Mouse (Mus musculus) layer of hippocampus, adult 9-11 months (tissue): ENCODE data around the gene Asic2.

Experiments used
- DNase-seq: peaks from one replicate; pipeline ENCODE4 v3.0.0; 2022

Asic2 gene

DNA sequence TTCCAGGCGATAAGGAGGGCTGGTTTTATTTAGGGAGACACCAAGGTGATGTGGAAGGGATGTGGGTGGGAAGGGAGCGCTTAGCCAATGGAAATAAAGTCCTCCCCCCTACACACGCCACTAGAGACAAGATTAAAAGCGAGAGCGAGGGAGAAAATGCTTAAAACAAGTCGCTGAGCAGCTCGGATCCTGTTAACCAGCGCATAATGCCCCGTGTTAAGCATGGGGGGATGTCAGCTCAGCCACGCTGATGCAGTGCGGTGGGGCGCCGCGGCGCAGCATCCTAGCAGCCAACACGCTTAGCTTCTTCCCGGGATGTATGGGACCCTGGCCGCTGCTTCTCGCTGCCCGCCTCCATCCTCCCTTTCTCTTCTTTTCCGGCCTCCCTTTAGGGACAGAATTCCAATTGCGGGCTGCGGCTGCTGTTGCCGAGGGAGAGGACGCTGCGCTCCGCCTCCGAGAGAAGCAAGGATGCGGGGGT is at the start of gene Asic2:
Gene Asic2 (minus strand): TSS at position 57 of the 481 bp plus-strand sequence.
- DNase-seq, result peak; percentile 49

DNA sequence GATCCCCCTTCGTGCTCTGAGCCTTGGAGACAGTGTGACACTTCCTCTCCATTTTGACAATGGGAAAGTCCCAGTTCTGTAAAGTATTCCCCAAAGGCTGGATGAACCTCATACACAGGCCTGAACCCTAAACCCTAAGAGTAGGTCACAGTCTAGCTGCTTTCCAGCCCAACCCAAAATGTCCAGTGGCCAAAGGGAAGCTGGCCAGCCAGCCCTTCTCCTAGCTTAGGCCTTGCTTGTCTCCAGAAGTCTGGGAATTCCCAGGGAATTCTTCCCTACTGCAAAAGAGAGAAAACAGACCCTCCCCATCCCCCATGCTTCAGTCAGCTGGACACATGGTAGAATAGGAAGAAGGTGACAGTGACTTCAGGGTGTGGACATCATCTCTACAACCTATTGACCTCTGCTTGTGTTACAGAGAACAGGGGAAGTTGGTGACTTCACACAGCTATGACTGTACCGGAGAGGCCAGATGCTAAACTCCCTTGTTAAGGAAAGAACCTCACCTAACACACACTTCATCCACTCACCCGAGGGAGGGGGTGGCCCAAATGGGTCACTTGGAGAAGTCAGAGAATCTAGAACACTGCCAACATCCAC is 48.0 kb upstream of the Asic2 start:
- no peak for DNase-seq

DNA sequence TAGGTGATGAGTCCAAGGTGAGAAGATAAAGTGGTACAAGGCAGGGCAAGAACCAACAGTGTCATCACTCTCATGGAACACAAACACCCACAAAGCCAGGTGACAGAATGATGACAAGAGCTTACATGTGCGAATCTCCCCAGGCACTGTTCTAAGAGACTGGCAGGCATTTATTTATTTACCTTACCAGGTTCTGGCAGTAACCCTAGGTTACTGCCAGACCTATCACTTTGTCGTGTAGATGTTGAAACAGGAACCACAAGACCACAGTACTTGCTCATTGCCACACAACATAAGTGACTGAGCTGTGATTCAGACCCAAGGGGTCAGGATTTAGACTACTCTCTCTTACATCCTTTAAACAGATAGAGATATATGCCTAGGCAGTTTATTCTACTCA is 46.8 kb upstream of the Asic2 start:
- no peak for DNase-seq

DNA sequence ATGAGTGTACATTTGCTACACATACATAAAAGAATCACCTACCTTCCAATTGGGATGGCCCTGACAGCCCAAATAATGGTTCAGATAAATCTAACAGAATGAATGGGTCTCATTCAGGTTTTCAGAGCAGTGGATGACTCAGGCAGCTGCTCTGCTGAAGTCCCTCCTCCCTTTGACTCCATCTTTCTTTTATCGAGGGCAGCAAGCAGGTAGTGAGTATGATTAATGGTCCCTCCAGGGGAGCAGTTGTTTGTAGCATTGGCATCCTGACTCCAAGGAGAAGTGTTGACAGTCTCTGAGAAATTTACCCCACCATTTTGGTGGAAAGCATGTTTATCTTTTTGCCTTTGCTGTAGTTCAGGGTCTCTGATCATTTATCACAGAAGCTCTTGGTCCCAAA is 45.5 kb upstream of the Asic2 start:
- DNase-seq, result no peak

DNA sequence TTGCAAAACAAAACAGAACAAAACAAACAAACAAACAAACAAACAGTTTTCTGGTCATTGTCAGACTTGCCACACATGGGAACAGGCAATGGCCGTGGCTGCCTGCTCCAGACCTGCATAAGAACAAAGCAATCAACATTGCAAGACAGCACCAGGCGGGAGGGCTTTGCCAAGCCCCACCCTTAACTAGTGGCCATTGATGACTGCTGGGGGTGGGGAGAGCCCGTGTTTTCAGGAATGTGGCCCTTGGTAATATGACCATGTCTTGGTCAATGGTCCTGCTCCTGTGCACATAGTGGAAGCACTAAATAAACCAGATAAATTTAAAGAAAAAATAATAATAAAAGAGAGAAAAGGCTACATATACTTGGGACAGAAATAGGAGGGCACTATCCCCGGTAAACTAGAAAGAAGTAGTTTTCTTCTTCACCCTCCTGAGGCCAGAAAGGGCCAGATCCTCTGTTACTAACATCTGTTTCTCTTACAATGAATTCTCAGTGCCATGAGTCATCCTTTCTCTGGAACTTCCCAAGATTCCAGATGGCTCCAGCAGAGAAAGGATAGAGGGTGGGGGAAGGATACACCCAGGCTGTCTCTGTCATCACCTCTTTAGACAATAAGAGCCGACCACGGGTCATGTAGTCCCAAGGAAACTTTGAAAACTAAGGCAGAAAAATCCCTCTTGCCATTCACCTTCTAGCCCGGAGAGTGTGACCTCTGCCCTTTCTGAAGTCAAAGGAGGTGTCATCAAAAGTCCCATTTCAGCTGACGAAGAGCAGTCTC is 43.3 kb upstream of the Asic2 start:
- DNase-seq, result no peak

DNA sequence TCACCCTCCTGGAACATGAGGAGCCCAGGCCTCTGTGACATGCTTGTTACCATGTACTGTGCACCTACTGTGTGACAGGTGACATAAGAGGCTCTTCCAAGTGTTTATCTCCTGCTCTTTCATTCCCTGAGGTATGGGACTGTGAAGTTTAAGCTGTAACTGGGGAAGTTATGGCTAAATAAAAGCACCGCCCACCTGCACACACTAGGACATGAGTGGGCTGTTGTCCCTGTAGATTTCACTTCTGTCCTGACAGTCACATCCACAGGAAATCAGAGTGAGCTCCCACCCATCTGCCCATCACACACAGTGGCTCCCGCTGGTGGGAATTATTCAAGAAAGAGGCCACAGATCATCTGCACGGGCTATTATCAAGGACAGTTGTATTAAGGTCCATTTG is 41.9 kb upstream of the Asic2 start:
- no peak for DNase-seq

DNA sequence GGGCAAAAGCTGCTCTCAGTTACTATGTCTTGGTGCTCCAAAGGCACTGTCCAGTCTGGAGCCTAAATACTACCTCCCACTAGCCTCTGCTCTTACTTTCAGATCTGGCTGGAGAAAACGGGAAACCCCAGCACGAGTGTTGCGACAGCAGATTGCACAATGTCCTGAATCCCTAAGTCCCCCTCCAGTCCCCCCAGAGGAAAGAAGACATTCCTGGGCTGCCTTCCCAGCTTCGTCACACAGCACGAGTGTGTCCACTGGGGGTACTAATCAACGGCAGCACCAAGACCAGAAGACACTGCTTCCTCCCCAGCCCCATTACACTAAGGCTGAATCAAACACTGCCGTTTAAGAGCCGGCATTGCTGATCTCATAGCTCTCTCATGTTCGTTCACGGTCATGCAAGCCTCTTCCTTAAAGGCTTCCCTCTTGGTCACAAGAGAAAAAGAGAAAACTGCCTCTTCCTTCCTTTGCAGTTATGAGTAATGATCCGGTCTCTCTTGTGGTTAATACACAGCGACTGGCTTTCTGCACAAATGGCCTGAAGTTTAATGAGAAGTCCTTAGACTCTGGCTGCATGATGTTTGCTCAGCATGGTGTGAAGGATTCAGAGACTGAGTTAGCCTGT is 38.7 kb upstream of the Asic2 start:
- peak; percentile 17 for DNase-seq

DNA sequence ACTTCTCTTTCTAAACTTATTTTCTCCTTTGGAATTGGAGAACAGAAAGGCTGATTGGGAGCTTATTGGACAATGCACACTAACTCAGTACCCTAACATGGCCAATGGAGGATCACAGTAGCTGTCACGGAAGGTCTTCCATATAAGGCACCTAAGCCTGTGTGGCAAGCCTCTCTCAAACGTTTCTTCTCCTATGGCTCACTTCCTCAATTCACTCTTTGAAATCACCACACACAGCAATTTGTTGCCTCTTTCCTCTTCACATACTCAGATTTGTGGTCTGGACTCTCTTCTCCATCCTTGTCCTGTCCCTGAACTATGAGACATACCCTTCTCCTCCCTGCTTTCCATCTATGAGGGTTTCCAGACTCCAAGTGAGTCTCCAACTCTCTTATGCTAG is 36.6 kb upstream of the Asic2 start:
- DNase-seq, result no peak

DNA sequence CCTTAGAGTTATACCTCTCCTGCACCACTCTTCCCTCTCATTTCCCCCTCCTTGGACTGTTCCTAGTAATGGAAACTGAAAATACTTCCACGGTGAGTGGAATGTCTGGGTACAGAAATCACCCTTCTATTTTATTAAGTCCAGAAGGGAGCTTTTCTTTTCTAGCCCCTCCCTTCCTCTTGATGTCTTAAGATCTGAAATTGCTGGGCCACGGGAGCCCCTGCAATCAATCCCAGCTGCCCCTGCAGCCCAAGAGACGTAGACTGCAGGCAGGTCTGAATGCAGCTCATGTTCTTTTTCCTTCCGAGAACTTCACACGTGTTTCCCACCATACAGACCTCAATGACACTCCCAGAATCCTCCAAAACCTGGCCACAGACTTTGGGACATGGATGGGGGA is 32.3 kb upstream of the Asic2 start:
- no peak for DNase-seq

DNA sequence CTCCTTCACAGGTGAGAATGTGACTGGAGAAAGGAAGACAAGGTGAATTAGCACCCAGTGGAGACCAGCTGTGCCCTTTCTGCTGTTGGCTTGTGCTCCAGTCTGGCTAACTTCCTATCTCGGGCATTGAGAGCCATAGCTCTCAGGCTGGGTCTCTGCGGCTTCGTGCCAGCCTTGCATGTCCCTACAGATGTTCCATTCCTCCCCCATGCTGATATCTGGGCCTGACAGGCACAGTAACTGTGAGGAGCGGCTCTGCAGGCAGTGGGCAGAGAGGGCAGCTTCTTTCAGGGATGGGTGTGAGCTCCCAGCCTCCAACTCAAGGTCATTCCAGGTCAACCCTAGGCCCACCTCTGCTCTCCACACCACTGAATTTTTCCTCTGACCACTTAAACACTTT is 31.2 kb upstream of the Asic2 start:
- no peak for DNase-seq

DNA sequence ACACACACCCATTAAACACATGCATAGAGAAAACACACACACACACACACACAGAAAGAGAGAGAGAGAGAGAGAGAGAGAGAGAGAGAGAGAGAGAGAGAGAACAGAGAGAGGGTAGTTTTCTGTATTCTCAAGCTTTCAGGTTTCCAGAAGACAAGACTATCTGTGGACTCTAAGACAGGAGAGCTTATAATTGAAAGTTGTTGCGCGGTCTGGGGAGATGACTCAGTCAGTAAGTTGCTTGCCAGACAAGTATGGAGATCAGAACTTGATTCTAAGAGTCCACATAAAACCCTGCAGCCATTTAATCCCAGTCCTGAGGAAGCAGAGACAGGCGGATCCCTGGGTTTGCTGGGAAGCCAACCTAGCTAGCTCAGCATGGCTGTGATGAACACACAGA is 30.4 kb upstream of the Asic2 start:
- no peak for DNase-seq

DNA sequence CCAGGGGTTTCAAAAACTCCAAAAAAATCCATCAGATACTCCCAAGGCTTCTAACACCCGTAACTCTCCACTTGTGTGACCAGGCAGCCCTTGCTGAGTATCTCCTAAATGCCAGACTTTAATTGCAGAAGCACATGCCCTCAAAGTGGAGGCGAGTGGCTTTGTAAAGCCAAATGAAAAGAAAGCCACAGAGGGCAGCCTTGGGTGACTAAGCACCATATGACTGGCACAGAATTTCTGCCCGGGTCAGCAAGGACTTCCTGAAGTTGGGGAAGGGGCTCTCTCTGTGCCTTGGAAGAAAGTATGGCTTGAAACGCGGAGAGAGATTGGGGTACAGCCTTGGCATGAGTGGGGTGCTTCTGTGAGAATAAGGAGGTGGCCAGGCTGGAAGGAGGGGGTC is 28.8 kb upstream of the Asic2 start:
- no peak for DNase-seq

DNA sequence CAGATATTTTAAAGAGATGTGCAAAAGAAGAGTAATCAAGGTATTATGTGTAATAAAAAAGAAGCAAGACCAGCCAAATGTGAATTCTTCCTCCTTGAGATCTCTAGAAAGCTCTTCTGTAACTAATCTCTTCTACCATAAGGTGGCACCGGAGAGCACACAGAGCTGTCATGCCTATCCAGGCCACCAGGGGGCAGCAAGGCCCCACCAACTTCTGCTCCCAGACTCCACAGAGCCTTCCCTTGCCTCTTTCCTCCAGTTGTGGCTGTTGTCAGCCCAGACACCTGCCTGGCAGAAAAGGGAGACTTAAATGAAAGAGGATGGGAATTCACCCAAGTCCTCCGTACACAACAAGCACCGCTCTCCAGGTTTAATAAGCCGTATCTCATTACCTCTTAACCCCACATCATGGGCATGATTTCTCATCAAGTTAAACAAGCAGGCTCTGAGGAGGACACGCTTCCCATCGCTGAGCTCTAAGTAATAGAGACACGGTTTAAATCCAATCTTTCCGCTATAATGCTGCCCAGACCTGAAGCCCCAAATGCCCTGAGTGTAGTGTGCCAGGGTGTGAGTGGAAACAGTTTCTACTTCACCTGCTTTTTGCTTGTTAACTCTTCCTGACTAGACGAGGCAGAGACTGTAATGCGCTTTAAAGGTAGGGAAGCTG is 28.1 kb upstream of the Asic2 start:
- DNase-seq, result peak; percentile 54

DNA sequence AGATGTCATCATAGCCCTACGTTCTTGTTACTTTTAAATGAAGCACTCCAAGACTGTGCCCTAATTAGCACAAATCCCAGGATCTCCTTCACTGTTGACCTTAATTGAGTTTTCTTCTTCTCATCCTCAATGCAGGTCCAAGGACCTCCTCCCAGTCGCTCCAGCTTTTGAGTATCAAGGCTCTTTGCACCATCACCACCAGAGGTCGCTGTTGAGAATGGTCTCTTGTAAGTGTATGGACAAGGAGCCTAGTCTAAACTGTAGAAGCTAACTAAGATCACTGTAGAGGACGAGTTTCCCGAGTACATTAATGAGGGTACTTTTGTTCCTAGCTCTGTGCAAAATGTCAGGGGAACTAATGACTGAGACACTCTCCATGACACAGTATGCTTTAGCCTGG is 14.9 kb upstream of the Asic2 start:
- peak; percentile 64 for DNase-seq

DNA sequence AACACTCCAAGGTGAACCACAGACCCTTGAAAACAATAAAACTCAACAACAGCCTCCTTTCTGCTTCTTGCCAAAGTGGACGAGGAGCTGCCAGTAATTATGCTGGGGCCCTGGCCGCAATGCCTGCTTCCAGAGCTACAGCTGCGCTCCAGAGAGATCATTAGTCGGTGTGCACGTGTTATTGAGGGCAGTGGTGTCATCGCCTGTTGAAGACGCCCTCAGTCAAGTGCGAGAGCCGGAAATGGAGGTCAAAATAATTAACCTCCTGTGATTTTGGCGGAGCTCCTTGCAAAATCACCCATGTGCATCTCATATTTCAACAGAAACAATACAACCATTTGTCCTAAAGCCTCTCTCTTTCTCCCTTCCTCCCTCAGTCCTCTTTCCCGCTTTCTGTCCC is 13.9 kb upstream of the Asic2 start:
- no peak for DNase-seq

DNA sequence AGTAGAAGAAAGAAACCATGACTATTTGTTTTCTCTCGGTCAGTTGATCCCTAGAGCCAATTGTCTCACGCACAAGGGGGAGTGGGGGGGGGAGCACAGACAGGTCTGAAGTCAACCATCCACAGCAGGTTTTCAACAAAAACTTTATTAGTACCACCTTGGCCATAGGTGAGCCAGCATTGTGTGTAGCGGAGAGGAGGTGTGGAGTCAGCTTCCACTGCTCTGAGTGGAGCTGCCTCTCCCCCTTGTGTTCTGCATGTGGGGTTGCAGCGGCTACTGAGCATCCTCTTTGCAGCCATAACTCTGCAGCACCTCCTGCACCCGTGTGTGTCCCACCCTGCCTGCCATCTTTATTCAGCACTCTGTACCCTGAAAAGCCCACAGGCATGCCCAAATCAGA is 6.3 kb upstream of the Asic2 start:
- peak; percentile 31 for DNase-seq

DNA sequence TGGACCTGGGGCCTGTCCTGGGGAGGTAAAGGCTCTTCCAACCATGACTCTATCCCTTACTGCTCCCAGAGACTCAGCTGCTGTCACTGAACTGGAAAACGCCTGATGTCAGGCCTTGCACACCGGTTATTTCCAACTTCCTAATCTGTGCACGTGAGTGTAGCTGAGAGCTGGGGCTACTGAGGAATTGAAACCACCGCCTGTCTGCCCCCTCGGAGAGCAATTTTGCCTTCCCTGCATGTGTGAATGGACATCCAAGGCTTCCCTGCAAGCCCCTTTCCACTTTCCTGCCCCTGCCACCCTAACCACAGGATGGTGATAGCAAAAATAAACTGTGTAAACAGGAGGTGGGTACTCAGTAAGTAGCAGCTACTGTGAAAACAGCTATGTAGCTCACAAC is 5.4 kb upstream of the Asic2 start:
- no peak for DNase-seq

DNA sequence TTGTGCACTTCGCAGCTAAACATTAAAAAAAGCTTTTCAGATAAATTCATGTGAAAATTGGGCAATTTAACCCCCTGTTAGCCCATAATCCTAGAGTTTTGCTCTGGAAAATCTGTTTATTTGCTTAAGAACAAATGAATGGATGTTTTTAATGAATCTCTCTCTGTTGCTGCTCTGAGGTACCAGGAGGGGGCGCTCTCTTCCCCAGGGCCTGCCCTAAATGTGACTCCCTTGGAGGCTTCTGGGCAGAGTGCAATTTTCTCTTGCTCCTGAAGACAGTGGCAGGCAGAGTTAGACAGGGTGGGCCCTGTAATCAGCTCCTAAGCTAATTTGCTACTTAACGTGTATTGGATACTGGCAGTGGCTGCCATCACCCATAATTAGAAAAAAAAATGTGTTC is 3.8 kb upstream of the Asic2 start:
- DNase-seq, result no peak

DNA sequence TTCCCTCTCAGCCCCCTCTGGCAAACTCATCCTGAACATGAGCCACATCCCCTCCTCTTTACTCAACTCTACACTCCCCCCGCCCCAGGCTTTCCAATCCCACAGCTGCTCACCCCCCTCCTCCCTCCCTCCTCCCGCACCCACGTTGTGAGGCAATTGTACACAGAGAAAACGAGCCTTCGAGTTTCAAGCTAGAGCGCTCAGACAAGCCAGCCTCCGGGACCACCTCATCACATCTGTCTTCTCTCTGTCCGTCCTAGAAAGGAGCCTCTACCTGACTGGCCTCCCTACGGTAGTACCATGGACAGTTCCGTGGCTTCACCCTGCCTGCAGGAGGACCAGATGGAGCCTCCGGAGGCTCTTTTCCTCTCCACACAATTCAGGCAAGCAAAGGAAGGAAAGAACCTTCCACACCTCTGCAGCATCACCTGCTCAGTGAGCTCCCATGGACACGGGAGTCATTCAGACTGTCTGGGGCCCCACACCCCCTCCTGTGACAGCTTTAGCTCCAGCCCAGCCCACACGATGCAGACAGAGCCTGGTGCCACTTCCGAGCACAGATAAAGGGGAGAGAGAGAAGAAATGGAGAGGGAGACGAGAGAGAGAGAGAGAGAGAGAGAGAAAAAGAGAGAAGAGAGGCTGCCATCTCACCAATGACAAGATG is 1.5 kb downstream of the Asic2 start:
- peak; percentile 20 for DNase-seq

DNA sequence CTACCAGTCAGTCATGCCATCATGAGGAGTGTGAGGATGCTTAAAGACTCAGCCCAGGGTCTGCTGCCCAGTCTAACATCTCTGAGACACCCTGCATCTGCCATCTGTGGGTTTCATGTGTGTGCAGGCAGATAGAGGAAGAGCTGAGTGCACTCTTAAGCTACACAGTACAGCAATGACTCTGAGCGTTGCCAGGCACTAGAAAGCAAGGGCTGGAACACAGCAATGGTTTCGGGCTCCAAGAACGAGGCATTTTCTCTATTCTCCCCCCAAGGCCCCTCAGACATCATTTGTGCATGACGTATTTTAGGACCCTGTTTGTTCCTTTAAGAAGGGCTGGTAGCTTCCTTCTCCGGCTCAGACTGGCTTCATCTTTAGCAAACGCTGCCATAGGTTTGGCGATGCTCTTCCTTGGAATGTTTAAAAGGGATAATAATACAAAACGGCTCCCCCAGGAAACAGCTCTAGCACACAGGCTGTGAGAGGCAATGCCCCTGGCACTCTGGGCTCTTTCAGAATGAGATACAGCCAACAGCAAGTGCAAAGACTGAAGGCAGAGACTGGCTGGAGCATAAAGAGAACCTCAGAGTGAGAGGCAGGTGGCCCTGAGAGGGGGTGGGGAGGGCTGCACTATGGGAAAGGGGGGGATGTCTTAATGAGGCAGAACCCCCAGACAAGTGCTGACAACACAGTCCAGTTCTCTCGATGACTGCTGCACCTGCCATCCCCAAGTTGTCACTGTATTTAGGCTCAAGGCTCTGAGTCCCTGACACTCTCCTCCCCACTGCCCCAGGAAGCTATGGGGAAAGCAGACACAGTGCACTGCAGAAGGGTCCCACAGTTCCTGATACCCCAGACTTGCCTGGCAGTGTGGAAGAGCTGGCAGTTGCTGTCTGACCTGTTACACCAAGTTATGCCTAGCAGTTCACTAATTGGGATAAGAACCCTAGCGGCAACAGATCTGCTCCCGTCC is 2.3 kb downstream of the Asic2 start:
- DNase-seq, result peak; percentile 37

DNA sequence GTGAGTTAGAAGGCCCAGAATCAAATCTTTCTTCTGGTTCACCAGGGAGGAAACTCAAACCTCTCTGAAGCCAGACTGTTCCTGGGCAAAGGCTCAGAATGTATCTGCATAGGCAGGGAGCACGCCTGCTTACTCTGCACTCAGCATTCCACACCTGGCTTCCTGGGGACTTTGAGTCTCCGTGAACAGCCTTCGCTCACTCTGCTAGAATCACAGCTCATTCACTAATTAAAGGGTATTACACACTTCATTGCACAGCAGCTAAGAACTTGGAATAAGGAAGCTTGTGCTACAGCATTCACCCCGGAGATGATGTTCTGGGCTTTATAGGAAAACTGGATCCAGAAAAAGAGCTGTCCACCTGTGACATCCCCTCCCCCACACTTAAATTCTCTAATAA is 3.7 kb downstream of the Asic2 start:
- no peak for DNase-seq

DNA sequence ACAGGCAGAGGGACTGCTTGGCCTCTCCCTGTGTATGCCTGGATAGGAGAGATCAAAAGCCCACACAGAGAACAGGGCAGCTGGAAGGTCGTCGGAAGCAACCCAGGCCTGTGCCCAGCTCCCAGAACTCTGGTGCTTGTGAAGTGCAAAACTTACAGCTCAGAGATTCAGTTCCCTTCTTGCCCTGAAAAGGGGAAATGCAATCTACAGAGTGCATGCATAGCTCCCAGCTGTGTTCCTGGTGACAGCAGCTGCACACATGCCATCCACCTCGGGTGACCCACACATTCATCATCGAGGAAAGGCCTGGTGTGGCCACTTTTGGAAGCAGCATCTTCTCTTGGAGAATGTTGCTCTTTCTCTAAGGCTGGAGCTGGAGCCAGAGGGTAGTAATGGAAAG is 13.9 kb downstream of the Asic2 start:
- no peak for DNase-seq
